Mouse (Mus musculus) midbrain, embryonic 12.5 days (tissue): ENCODE data around the gene Qrich2. TPM values are rescaled to one million over a fixed set of nuclear protein-coding genes. Genes with fewer than 3 reads are reported as not detected.
A peak's percentile ranks its signal among the peaks of the same experiment; 100 is the strongest.
"Not testable (repeated sequence)": the region's sequence is repeated elsewhere in the genome, so short reads cannot be mapped to it uniquely, and the experiment has no call there.

Source experiments
- ATAC-seq: fragments of 200-750 bp; cut with Nextera tagmentation; 2 replicates; pipeline ENCODE4 v1.8.0; 2017; ENCODE audit warnings: low read depth, moderate TSS enrichment, moderate library complexity; ENCODE audit not compliant: low FRiP score
- H3K27ac ChIP-seq: fragments of 300-500 bp; sonication (generic); replicated peaks from 2 replicates; pipeline ENCODE4 v1.5.1; 2016; ENCODE audit warnings: mild to moderate bottlenecking
- H3K27me3 ChIP-seq: fragments of 300-500 bp; sonication (generic); 2 replicates; pipeline ENCODE4 v1.6.1; 2016; ENCODE audit warnings: mild to moderate bottlenecking
- H3K36me3 ChIP-seq: fragments of 300-500 bp; sonication (generic); 2 replicates; pipeline ENCODE4 v1.6.1; 2016
- H3K4me1 ChIP-seq: fragments of 300-500 bp; sonication (generic); 2 replicates; pipeline ENCODE4 v1.6.1; 2016
- H3K4me2 ChIP-seq: fragments of 300-500 bp; sonication (generic); replicated peaks from 2 replicates; pipeline ENCODE4 v1.6.1; 2016; ENCODE audit warnings: mild to moderate bottlenecking, moderate library complexity
- H3K4me3 ChIP-seq: fragments of 300-500 bp; sonication (generic); 2 replicates; pipeline ENCODE4 v1.5.1; 2016; ENCODE audit warnings: mild to moderate bottlenecking
- H3K9ac ChIP-seq: fragments of 300-500 bp; sonication (generic); replicated peaks from 2 replicates; pipeline ENCODE4 v1.6.1; 2016; ENCODE audit warnings: mild to moderate bottlenecking, moderate library complexity
- H3K9me3 ChIP-seq: fragments of 300-500 bp; sonication (generic); 2 replicates; pipeline ENCODE4 v1.6.1; 2016; ENCODE audit warnings: mild to moderate bottlenecking
- WGBS: fragments of 180-500 bp; shearing (Covaris S2); methylation state at CpG from one replicate; pipeline ENCODE4 v1.1.7; 2016; 5-methylcytosine and 5-hydroxymethylcytosine counted together
- polyA plus RNA-seq: library from polyadenylated mRNA; unstranded; fragments of >200 nt; fragmentation: Nextera tagmentation; extraction: Ambion mirVana; gene quantifications from 2 replicates; pipeline ENCODE4 v1.2.1, GENCODE M21; 2016

Gene Qrich2
- polyA plus RNA-seq, 1 experiment from 2014 or later = not detected

DNA sequence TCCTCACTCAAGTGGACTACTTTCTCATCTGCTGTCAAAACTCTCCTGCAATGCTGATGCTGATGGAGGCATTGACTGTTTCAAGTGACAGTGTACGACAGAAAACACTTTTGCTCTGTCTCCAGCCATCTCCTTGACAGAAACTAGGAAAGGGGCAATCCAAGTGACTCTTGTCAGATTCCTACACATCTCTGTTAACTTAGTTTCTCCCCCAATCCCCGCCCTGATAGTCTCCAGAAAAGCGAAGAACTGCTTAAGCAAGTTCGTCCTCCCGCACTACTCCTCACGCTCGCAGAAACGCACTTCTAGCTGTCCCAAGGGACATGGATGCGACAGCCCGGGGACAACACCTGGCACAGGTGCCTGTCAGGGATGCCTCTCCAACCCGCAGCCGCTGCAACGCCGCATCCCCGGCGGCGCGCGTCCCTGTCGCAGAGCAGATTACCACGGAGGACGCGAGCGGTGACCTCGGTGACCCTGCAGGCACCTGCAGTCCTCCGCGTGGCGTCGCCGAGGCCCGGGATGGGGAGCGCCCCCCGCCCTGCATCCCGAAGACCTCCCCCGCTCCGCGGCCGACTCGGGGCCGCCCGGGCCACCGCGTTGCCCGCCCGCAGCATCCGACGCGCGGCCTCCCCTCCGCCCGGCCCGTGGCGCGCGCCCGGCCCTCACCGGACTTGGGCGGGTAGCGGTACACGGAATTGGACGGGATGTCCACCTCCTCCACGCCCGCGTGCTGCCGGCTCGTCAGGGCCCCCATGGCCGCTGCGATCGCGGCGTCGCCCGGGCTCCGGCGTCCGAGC, 53.8 kb downstream of the Qrich2 start:
- no peaks in the 10 kb centered on the region for H3K9me3 ChIP-seq
- WGBS = under 1% methylated on average over 68 of the region's 76 CpGs
- H3K4me3 ChIP-seq = peak overlapping the region; percentile 86
- H3K27me3 ChIP-seq = peaks cover 14% of the 10 kb centered on the region
- peaks cover 25% of the 10 kb centered on the region for H3K4me1 ChIP-seq
- H3K4me2 ChIP-seq = peak overlapping the region; percentile 99
- H3K27ac ChIP-seq = peak overlapping the region; percentile 87
- H3K9ac ChIP-seq = peak overlapping the region; percentile 96
- no peaks in the 10 kb centered on the region for H3K36me3 ChIP-seq
- ATAC-seq = peak; percentile 58

DNA sequence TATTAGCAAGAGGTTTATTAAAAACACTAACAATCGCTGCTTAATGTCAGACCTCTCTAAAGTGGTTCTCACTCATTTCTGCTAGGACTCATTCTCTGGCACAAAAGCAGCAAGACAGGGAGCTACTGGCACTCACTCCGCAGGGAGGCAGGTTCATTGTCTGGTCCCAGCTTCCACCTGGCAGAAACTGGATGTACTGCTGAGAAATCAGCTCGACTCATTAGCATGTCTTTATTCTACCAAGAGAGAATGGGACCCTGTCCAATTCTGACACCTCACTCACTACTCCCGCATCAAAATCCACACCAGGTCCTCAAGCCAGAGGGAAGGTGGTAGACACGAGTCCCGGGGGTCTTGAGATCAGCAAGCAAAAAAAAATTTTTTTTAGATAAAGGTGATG, 54.5 kb downstream of the Qrich2 start:
- H3K4me2 ChIP-seq = peak overlapping the region; percentile 99
- 0 out of 2 replicates have a peak, but pooled peaks cover 3% of the 10 kb centered on the region for H3K36me3 ChIP-seq
- no peak for ATAC-seq
- H3K9me3 ChIP-seq = no peaks in the 10 kb centered on the region
- peak overlapping the region; percentile 96 for H3K9ac ChIP-seq
- 9% methylated on average over 6 of the region's 6 CpGs for WGBS
- peaks cover 25% of the 10 kb centered on the region for H3K4me1 ChIP-seq
- 0 out of 2 replicates have a peak overlapping the region, but pooled peaks have one; percentile 87 for H3K27ac ChIP-seq
- H3K4me3 ChIP-seq = peak overlapping the region; percentile 86
- peaks cover 14% of the 10 kb centered on the region for H3K27me3 ChIP-seq

DNA sequence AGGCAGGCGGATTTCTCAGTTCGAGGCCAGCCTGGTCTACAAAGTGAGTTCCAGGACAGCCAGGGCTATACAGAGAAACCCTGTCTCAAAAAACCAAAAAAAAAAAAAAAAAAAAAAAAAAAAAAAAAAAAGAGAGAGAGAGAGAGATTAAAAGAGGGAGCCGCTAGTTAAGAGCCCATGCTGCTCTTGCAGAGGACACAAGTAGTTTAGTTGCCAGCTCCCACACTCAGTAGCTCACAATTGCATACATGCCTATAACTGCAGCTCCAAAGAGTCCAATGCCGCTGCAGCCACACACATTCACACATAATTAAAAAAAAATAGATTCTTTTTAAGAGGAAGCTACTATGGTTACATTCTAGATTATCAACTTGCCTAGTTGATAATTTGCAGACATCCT, 55.6 kb downstream of the Qrich2 start:
- not testable (repeated sequence) for H3K4me3 ChIP-seq, H3K36me3 ChIP-seq, ATAC-seq, H3K4me2 ChIP-seq, H3K9ac ChIP-seq, H3K27ac ChIP-seq, H3K9me3 ChIP-seq
- WGBS = 94% methylated on average over 4 of the region's 4 CpGs
- Histone ChIP-seq H3K4me1 (peaks cover 25% of the 10 kb centered on the region), H3K27me3 (peaks cover 14% of the 10 kb centered on the region)

DNA sequence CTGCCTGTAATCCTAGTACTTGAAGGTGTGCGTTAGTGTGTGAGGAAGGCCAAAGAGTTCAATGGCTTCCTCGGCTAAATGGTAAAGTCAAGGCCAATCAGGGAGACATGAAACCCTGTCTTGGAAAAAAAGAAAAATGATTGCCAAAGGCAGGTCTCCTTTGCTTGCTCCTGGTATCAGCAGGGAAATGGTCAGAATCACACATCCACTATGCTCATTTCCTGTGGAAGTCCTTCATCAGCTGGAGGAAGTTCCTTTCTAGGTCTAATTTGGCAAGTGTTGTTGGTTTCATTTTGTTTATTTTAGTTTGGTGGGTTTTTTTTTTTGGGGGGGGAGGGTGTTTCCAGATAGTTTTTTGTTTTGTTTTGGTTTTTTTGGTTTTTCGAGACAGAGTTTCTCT, 57.0 kb downstream of the Qrich2 start:
- H3K27me3 ChIP-seq = peaks cover 5% of the 10 kb centered on the region
- ATAC-seq = no peak
- H3K9ac ChIP-seq = no peak overlapping the region
- 94% methylated on average over 3 of the region's 3 CpGs for whole genome bisulfite sequencing
- peaks cover 18% of the 10 kb centered on the region for H3K36me3 ChIP-seq
- H3K4me2 ChIP-seq = no peak overlapping the region
- no peaks in the 10 kb centered on the region for H3K9me3 ChIP-seq
- H3K4me1 ChIP-seq = peaks cover 25% of the 10 kb centered on the region
- H3K27ac ChIP-seq = no peak overlapping the region
- H3K4me3 ChIP-seq = no peak overlapping the region

DNA sequence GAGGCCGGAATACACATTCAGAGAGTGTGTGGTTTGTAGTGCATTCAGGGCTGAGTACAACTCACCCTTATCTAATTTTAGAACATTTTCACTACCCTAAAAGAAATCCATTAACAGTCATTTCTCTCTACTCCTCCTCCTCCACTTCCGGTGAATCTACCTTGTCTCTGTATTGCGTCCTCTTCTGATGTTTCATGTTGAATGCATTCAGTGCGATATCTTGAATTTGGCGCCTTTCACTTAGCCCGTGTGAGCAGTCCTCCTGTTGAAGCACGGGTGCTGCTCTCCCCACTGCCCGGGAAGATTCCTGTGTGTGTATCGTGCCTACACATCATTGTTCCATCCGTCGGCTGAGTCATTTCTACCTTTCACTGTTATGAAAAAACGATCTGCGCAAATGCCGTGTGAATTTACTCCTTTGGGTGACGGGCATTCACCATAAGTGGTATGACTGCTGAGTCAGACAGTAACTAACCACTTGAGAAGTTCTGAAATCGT, 59.8 kb downstream of the Qrich2 start:
- ATAC-seq = no peak
- Histone ChIP-seq H3K27me3 (no peaks in the 10 kb centered on the region), H3K27ac (no peak overlapping the region), H3K4me3 (no peak overlapping the region), H3K36me3 (peaks cover 29% of the 10 kb centered on the region), H3K9ac (no peak overlapping the region), H3K4me1 (peaks cover 6% of the 10 kb centered on the region), H3K4me2 (no peak overlapping the region), H3K9me3 (no peaks in the 10 kb centered on the region)
- WGBS = 95% methylated on average over 16 of the region's 16 CpGs

DNA sequence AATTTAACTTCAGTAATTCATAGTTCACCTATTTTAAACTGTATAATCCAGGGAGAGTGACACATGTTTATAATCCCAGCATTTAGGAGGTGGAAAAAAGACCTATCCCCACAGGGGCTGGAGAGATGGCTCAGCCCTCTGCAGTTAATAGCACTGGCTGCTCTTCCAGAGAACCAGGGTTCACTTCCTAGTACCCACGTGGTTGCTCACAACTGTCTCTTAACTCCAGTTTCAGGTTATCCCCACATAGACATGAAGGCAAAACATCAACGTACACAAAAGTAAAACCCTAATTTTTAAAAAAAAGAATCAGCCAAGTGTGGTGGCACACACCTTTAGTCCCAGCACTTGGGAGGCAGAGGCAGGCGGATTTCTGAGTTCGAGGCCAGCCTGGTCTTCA, 60.4 kb downstream of the Qrich2 start:
- Histone ChIP-seq H3K27me3 (no peaks in the 10 kb centered on the region), H3K4me3 (no peak overlapping the region), H3K4me1 (no peaks in the 10 kb centered on the region), H3K36me3 (peaks cover 29% of the 10 kb centered on the region), H3K4me2 (no peak overlapping the region), H3K9me3 (no peaks in the 10 kb centered on the region), H3K9ac (no peak overlapping the region), H3K27ac (no peak overlapping the region)
- 88% methylated on average over 4 of the region's 4 CpGs for WGBS
- no peak for ATAC-seq

DNA sequence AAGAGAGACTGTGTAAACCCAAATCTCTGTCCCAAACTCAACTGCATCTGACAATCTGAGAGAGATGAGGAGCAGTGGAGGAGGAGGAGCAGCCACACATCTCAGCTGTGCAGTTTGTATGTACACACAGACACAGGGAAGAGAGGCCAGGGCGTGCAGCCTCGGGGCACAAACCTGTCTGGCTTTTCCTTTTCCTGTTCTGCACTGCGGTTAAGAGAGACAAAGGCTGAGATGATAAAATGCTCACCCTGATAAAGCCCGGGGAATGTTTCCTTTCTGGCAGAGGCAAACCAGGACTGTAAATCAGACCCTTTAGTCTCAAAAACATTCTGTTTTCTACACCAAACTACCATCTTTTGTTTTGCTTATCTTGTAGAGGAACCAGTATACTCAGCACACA, 65.5 kb downstream of the Qrich2 start:
- peaks cover 23% of the 10 kb centered on the region for H3K36me3 ChIP-seq
- 77% methylated on average over 4 of the region's 4 CpGs for WGBS
- no peak overlapping the region for H3K4me3 ChIP-seq
- no peaks in the 10 kb centered on the region for H3K27me3 ChIP-seq
- no peak overlapping the region for H3K4me2 ChIP-seq
- no peaks in the 10 kb centered on the region for H3K9me3 ChIP-seq
- ATAC-seq = no peak
- no peak overlapping the region for H3K9ac ChIP-seq
- H3K4me1 ChIP-seq = no peaks in the 10 kb centered on the region
- no peak overlapping the region for H3K27ac ChIP-seq

DNA sequence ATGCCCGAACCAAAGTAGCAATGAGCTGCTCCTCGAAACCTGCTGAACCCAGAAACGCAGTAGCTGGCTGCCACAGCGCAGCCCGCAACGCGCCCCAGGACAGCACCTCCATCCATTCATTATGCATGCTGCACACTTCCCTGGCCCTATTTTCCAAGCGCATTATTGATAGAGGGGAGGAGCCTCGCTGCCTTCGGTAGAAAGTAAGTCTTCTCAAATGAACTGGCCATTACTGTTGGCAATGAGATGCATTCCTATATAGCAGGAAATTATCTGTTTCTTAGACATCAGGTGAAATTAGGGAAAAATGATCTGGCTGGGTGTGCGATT, 67.7 kb downstream of the Qrich2 start:
- Histone ChIP-seq H3K9ac (no peak overlapping the region), H3K4me3 (no peak overlapping the region), H3K9me3 (no peaks in the 10 kb centered on the region), H3K27ac (no peak overlapping the region), H3K4me1 (no peaks in the 10 kb centered on the region), H3K27me3 (no peaks in the 10 kb centered on the region), H3K4me2 (no peak overlapping the region), H3K36me3 (peaks cover 13% of the 10 kb centered on the region)
- WGBS = 75% methylated on average over 11 of the region's 11 CpGs
- ATAC-seq = no peak

DNA sequence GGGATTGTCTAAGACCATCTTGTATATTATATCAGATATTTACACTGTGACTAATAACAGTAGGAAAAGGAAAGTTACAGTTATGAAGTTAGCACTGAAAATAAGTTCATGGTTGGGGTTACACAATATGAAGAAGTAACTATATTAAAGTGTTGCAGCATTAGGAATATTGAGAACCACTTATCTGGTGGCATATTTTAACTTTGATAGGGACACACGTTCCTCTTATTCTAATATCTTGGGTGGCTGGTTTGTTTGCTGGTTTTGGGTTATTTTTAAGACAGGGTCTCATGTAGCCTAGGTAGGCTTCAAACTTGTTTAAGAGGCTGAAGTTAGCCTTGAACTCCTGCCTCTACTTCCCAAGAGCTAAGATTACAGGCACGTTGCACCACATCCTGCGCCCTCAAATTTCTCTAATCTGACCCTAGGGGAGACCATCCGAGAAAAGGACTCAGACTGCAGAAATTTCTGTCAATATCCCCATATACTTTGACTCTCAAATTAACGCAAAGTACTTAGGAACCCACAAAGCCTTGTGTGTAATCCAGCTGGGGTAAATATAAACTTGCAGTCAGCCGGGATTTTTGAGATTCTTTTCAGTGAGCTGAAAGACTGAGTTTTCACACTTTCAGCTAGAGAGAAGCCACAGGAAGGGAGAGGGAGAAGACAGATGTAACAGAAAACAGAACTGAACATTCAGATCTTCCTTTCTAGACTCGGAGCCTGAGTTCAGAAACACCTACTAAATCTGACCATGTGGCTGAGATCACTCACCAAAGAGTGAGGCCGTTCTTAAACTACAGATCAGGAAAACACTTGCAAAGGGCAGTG, 68.3 kb downstream of the Qrich2 start:
- no peak overlapping the region for H3K9ac ChIP-seq
- 79% methylated on average over 8 of the region's 8 CpGs for WGBS
- H3K27ac ChIP-seq = no peak overlapping the region
- ATAC-seq = no peak
- peaks cover 9% of the 10 kb centered on the region; the same call in 1 of the 2 replicates for H3K36me3 ChIP-seq
- H3K4me3 ChIP-seq = no peak overlapping the region
- H3K27me3 ChIP-seq = no peaks in the 10 kb centered on the region
- H3K4me2 ChIP-seq = no peak overlapping the region
- no peaks in the 10 kb centered on the region for H3K4me1 ChIP-seq
- H3K9me3 ChIP-seq = no peaks in the 10 kb centered on the region

DNA sequence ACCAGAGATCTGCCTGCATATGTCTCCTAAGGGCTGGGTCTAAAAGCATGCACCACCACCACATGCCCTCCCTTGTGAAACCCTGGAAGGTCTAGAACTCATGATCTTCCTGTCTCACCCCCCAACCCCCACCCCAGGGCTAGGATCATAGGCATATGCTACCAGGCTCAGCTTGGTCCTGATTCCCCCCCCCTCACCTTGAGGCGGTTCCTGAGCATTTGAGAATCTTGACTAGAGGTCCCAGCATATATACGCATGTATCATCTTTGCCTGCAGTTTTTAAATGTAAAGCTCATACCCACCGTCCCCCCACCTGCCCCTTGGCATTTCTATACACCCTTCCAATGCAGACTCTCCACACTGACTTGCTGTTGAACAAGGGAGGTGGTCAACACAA, 69.1 kb downstream of the Qrich2 start:
- 96% methylated on average over 3 of the region's 3 CpGs for WGBS
- Histone ChIP-seq H3K4me1 (no peaks in the 10 kb centered on the region), H3K9ac (no peak overlapping the region), H3K36me3 (peaks cover 9% of the 10 kb centered on the region; the same call in 1 of the 2 replicates), H3K4me2 (no peak overlapping the region), H3K9me3 (no peaks in the 10 kb centered on the region), H3K27me3 (no peaks in the 10 kb centered on the region), H3K4me3 (no peak overlapping the region), H3K27ac (no peak overlapping the region)
- ATAC-seq = no peak

DNA sequence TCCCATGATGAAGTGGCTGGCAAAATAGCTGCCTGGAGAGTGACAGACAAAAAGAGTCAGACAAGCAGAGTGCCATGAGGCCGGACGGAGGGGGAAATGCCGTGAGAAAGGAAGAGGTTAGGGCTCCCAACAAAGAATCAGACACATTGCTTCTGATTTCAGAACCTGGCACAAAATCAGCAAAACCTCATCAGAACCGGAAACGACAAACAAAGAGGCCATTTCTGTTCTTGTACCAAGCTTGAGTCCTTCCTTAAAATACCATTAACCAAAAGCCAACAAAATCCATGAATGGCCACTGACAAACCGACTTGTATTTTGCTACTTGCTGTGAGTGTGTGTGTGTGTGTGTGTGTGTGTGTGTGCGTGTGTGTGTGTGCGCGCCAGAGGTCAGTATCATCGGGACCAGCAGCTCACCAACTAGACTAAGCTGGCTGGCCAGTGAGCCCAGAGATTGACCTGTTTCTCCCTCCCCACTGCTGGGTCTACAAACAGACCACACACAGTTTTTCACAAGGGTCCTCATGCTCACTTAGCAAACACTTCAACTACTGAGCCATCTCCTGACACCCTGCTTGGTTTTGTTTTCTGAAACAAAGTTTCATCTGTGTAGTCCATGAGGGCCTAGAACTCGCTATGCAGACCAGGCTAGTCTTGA, 69.6 kb downstream of the Qrich2 start:
- Histone ChIP-seq H3K4me3 (no peak overlapping the region), H3K27me3 (no peaks in the 10 kb centered on the region), H3K4me2 (no peak overlapping the region), H3K4me1 (no peaks in the 10 kb centered on the region), H3K36me3 (peaks cover 9% of the 10 kb centered on the region; the same call in 1 of the 2 replicates), H3K9ac (no peak overlapping the region), H3K9me3 (no peaks in the 10 kb centered on the region), H3K27ac (no peak overlapping the region)
- ATAC-seq = no peak
- 91% methylated on average over 11 of the region's 11 CpGs for WGBS

DNA sequence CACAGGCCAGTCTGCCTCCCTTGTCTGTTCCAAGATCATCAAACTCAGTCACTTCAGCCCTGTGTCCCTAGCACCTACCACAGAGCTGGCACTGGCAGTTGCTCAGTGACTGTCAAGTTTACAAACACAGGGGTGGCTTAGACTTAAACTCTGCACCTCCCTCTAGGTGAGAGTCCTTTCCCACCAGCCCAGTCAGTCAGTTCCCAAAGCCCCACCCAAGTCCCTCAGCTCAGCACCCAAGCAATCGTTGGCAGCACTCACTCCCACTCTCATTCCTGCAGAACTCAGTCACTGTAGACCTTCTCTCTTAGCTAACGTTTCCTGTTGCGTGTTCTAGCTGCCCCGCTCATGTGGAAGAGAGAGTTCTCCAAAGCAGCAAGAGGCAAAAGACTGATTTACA, 71.3 kb downstream of the Qrich2 start:
- WGBS = 94% methylated on average over 4 of the region's 4 CpGs
- Histone ChIP-seq H3K36me3 (peaks cover 9% of the 10 kb centered on the region; the same call in 1 of the 2 replicates), H3K9me3 (no peaks in the 10 kb centered on the region), H3K4me1 (no peaks in the 10 kb centered on the region), H3K27ac (peak overlapping the region; percentile 10; the same call in 1 of the 2 replicates), H3K27me3 (no peaks in the 10 kb centered on the region), H3K4me3 (no peak overlapping the region), H3K4me2 (no peak overlapping the region), H3K9ac (0 out of 2 replicates have a peak overlapping the region, but pooled peaks have one; percentile 6)
- no peak for ATAC-seq
